8 mouse cellular contexts compared by ENCODE assay signal in genomic region chr8:71368366-71368765, GRCm38 (mm10). TPM values are rescaled to one million over a fixed set of nuclear protein-coding genes. Genes with fewer than 3 reads are reported as not detected.
DNase-seq lines count a peak whose midpoint lies in the region; ATAC-seq and TF ChIP-seq lines count a peak whose summit lies in the region.

No protein-coding gene starts in this region.

- DNase-seq in heart, adult 9 months (ENCODE audit: low spot score in 2 of 2): no peak
- peak; percentile 71 for DNase-seq in 416B (ENCODE audit: low read depth)
- no peak for DNase-seq in G1E (ENCODE audit: low spot score)
- no peak for DNase-seq in thymus, adult 2 months
- no peak for DNase-seq in frontal cortex, postnatal 25 days (ENCODE audit: low spot score in 2 of 2)
- DNase-seq in frontal cortex, postnatal 14 days (ENCODE audit: low spot score in 2 of 2): no peak

- ATAC-seq in heart, embryonic 16.5 days (replicated peaks; ENCODE audit: extremely low read depth, insufficient read depth, low FRiP score): no peak
- ATAC-seq in G1E (ENCODE audit: extremely low read depth, insufficient number of reproducible peaks, low FRiP score, poor library complexity, severe bottlenecking): no peak
- no peak for ATAC-seq in liver, embryonic 12.5 days

- H3K27ac ChIP-seq in heart, embryonic 16.5 days (ENCODE audit: low read length): no peak overlapping the region; the same call in 1 of the 2 replicates
- H3K27ac ChIP-seq in liver, embryonic 12.5 days: peak overlapping the region; percentile 91
- H3K27ac ChIP-seq in thymus, adult 2 months (ENCODE audit: control insufficient read depth, insufficient read depth, low read length): no peak overlapping the region

- no peak overlapping the region for H3K4me3 ChIP-seq in heart, embryonic 16.5 days (ENCODE audit: low read length)
- H3K4me3 ChIP-seq in G1E (ENCODE audit: low read depth, low read length): peak overlapping the region; percentile 48; the same call in 1 of the 2 replicates
- H3K4me3 ChIP-seq in liver, embryonic 12.5 days: peak overlapping the region; percentile 79; the same call in 1 of the 2 replicates
- no peak overlapping the region for H3K4me3 ChIP-seq in thymus, adult 2 months (ENCODE audit: control insufficient read depth, insufficient read depth, low read length)

- H3K4me2 ChIP-seq in heart, embryonic 16.5 days (ENCODE audit: low read depth, low read length): peak overlapping the region; percentile 95; the same call in 1 of the 2 replicates
- H3K4me2 ChIP-seq in liver, embryonic 12.5 days: peak overlapping the region; percentile 94

- no peaks in the 10 kb centered on the region for H3K27me3 ChIP-seq in heart, embryonic 16.5 days (ENCODE audit: control insufficient read depth, insufficient read depth, low read length)
- no peaks in the 10 kb centered on the region for H3K27me3 ChIP-seq in G1E (ENCODE audit: insufficient read depth, low read length)
- H3K27me3 ChIP-seq in liver, embryonic 12.5 days (replicated peaks): no peaks in the 10 kb centered on the region
- H3K27me3 ChIP-seq in thymus, adult 2 months (ENCODE audit: control insufficient read depth, insufficient read depth, low read length): no peaks in the 10 kb centered on the region

- H3K36me3 ChIP-seq in heart, embryonic 16.5 days (ENCODE audit: control insufficient read depth, insufficient read depth): peaks cover 3% of the 10 kb centered on the region; the same call in 1 of the 2 replicates
- peaks cover 37% of the 10 kb centered on the region for H3K36me3 ChIP-seq in G1E (replicated peaks)
- H3K36me3 ChIP-seq in liver, embryonic 12.5 days: peaks cover 26% of the 10 kb centered on the region
- H3K36me3 ChIP-seq in thymus, adult 2 months (ENCODE audit: control insufficient read depth, insufficient read depth, low read length): no peaks in the 10 kb centered on the region

- no peak for TF ChIP-seq CTCF in G1E (IDR thresholded peaks at IDR 0.05; ENCODE audit: low read depth, low read length)
- no peak for TF ChIP-seq CTCF in thymus, adult 2 months (IDR thresholded peaks at IDR 0.05; ENCODE audit: borderline replicate concordance, control insufficient read depth, extremely low read depth, insufficient read depth, low read length, poor library complexity)

- TF ChIP-seq POLR2A in thymus, adult 2 months (IDR thresholded peaks at IDR 0.05; ENCODE audit: control insufficient read depth, extremely low read depth, insufficient read depth, low read length, poor library complexity): no peak

- peak overlapping the region; percentile 82; the same call in 1 of the 2 replicates for H3K9ac ChIP-seq in heart, embryonic 16.5 days (ENCODE audit: low read length)
- H3K9ac ChIP-seq in liver, embryonic 12.5 days: peak overlapping the region; percentile 79

- peaks cover 21% of the 10 kb centered on the region for H3K4me1 ChIP-seq in heart, embryonic 16.5 days (ENCODE audit: control insufficient read depth, insufficient read depth, low read length)
- peaks cover 54% of the 10 kb centered on the region for H3K4me1 ChIP-seq in G1E (ENCODE audit: insufficient read depth, low read depth, low read length)
- peaks cover 55% of the 10 kb centered on the region for H3K4me1 ChIP-seq in liver, embryonic 12.5 days
- peaks cover 16% of the 10 kb centered on the region for H3K4me1 ChIP-seq in thymus, adult 2 months (replicated peaks; ENCODE audit: control insufficient read depth, insufficient read depth, low read length)

- no peaks in the 10 kb centered on the region for H3K9me3 ChIP-seq in heart, embryonic 16.5 days (replicated peaks; ENCODE audit: control insufficient read depth, low read length)
- H3K9me3 ChIP-seq in G1E (replicated peaks): no peaks in the 10 kb centered on the region
- H3K9me3 ChIP-seq in liver, embryonic 12.5 days (replicated peaks): no peaks in the 10 kb centered on the region

RNA-seq across cellular contexts. Expression of gene Use1, which starts 1.7 kb away (rescaled TPM):
- polyA plus RNA-seq in heart, embryonic 16.5 days (2015; fragmentation: Nextera tagmentation; extraction: Ambion mirVana): 77.2 and 82.0 TPM in 2 replicates
- total RNA-seq in G1E (2014; fragmentation: Nextera tagmentation) (23.3 and 34.5 TPM in 2 replicates), G1E (2017) (70.8 and 81.0 TPM in 2 replicates)
- polyA plus RNA-seq in G1E (2012): 151 and 198 TPM in 2 replicates
- polyA plus RNA-seq in liver, embryonic 12.5 days (2016; fragmentation: Nextera tagmentation; extraction: Ambion mirVana): 60.2 and 61.1 TPM in 2 replicates
- polyA plus RNA-seq in thymus, adult 2 months (2012; rRNA removed): 133 and 156 TPM in 2 replicates

RNA-seq across cellular contexts. Expression of gene Ocel1, which starts 2.7 kb away (rescaled TPM):
- 5.7 and 6.2 TPM in 2 replicates for polyA plus RNA-seq in heart, embryonic 16.5 days (2015; fragmentation: Nextera tagmentation; extraction: Ambion mirVana)
- total RNA-seq in G1E (2014; fragmentation: Nextera tagmentation): 4.7 and 6.2 TPM in 2 replicates
- 18.0 and 25.8 TPM in 2 replicates for total RNA-seq in G1E (2017)
- 32.3 and 37.6 TPM in 2 replicates for polyA plus RNA-seq in G1E (2012)
- 6.8 and 6.9 TPM in 2 replicates for polyA plus RNA-seq in liver, embryonic 12.5 days (2016; fragmentation: Nextera tagmentation; extraction: Ambion mirVana)
- polyA plus RNA-seq in thymus, adult 2 months (2012; rRNA removed): 34.9 and 36.1 TPM in 2 replicates

RNA-seq across cellular contexts. Expression of gene Nr2f6, which starts 13.4 kb away (rescaled TPM):
- 38.1 and 43.0 TPM in 2 replicates for polyA plus RNA-seq in heart, embryonic 16.5 days (2015; fragmentation: Nextera tagmentation; extraction: Ambion mirVana)
- total RNA-seq in G1E (2014; fragmentation: Nextera tagmentation) (6.4 and 8.6 TPM in 2 replicates), G1E (2017) (9.7 and 17.0 TPM in 2 replicates)
- polyA plus RNA-seq in G1E (2012): 36.0 and 47.8 TPM in 2 replicates
- 35.3 and 38.8 TPM in 2 replicates for polyA plus RNA-seq in liver, embryonic 12.5 days (2016; fragmentation: Nextera tagmentation; extraction: Ambion mirVana)
- 71.2 and 71.5 TPM in 2 replicates for polyA plus RNA-seq in thymus, adult 2 months (2012; rRNA removed)

RNA-seq across cellular contexts. Expression of gene Ushbp1, which starts 27.2 kb away (rescaled TPM):
- 20.6 and 24.4 TPM in 2 replicates for polyA plus RNA-seq in heart, embryonic 16.5 days (2015; fragmentation: Nextera tagmentation; extraction: Ambion mirVana)
- not detected in 2 replicates for total RNA-seq in G1E (2014; fragmentation: Nextera tagmentation)
- 0.06 and 0.11 TPM in 2 replicates for total RNA-seq in G1E (2017)
- 0.08 and 0.09 TPM in 2 replicates for polyA plus RNA-seq in G1E (2012)
- polyA plus RNA-seq in liver, embryonic 12.5 days (2016; fragmentation: Nextera tagmentation; extraction: Ambion mirVana): 3.6 and 4.0 TPM in 2 replicates
- polyA plus RNA-seq in thymus, adult 2 months (2012; rRNA removed): 9.9 and 13.6 TPM in 2 replicates

RNA-seq across cellular contexts. Expression of gene Babam1, which starts 28.3 kb away (rescaled TPM):
- 86.4 and 88.8 TPM in 2 replicates for polyA plus RNA-seq in heart, embryonic 16.5 days (2015; fragmentation: Nextera tagmentation; extraction: Ambion mirVana)
- total RNA-seq in G1E (2014; fragmentation: Nextera tagmentation) (58.4 and 83.8 TPM in 2 replicates), G1E (2017) (90.3 and 92.1 TPM in 2 replicates)
- polyA plus RNA-seq in G1E (2012): 106 and 107 TPM in 2 replicates
- 79.0 and 82.6 TPM in 2 replicates for polyA plus RNA-seq in liver, embryonic 12.5 days (2016; fragmentation: Nextera tagmentation; extraction: Ambion mirVana)
- 219 and 225 TPM in 2 replicates for polyA plus RNA-seq in thymus, adult 2 months (2012; rRNA removed)

Comparison
In these comparisons a context has a peak if more than half of its experiments do, and no peak if none do; other contexts are left out.
1. H3K4me3 ChIP-seq: peak in G1E (single experiment) and liver, embryonic 12.5 days (single experiment); none in heart, embryonic 16.5 days (single experiment) and thymus, adult 2 months (single experiment).